Mouse (Mus musculus): Measurements from ENCODE around the gene Fosl1.
"Not testable (repeated sequence)": the region's sequence is repeated elsewhere in the genome, so short reads cannot be mapped to it uniquely, and the experiment has no call there.

The Fosl1 gene

DNA sequence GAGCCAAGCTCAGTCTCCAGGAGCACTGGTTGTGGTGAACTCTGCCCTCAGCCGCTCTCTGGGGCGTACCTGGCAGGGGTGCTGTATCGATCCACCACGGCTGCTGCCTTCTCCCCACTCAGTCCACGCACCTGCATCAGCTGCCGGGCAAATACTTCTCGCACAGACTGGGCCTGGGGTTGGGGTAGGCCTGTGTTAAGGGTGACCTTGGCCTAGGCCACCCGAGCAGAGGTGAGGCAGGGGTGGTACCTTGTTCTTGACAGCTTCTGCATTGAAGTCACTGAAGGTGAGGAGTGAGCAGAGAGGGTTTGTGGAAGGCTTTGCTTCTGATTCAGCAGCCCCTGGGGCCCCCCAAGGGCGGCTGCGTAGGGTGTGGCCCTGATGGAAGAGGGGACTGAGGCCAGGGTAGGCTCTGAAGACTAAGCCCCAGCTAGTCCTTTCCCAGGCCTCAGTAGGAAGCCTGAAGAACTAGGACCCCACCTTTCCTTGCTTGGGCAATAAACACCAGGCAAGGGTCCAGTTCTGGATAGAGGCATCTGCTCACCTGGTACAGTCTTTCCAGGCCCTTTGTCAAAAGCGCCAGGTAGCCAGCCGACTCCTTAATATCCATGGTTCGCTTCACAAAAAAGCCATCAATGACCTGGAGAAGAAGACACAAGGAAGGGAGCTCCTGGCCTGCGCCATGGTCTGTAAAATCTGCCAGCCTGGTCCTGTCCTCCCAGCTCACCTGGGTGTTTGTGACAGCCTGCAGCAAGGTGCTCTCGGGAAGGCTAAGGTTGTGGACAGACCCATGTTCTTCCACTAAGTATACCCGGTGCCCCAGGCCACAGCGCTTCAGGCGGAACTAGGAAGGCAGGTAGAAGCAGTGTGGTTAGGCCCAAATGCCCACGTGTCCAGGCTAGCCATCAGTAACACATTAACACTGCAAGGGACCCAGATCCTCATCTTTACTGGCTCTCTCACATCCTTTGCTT is 36.3 kb downstream of the Fosl1 start:
- DNase-seq, result no peak

DNA sequence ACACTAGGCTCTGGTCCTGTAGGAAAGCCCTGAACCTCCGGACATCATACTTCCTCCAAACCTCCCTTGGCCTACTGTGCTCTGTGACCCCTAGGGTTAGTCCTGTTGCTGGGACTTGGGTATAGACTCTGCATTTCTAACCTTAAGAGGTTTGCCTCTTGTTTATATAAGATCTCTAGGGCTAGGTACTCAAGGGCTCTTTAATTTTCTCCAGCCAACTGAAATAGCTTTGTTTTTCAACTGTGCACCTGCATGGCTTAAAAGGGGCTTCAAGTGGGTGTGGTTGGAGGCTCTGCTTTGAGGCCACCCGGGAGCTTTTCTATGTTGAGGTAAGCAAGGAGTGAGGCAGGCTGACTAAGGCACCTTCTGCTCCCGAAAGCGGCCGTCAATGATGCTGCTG is 37.1 kb downstream of the Fosl1 start:
- no peak for DNase-seq

DNA sequence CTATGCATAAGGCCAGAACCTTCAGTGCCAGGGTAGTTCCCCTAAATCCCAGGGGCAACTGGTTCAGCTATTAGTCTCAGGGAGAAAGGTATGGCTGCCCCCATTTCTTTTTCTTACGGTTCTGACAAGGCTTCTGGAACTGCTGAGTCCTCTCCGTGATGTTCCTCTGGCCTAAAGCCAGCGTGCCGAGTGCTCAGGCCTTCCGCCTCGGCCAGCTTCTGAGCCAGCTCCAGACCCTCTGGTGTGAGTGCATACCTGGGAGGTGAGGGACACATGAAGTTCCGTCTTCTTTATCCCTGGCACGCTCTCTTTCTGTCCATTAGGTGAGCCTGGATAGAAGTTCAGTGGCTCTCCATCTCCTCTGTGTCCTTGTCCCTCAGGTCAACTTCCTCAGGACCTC is 38.0 kb downstream of the Fosl1 start:
- no peak for DNase-seq

DNA sequence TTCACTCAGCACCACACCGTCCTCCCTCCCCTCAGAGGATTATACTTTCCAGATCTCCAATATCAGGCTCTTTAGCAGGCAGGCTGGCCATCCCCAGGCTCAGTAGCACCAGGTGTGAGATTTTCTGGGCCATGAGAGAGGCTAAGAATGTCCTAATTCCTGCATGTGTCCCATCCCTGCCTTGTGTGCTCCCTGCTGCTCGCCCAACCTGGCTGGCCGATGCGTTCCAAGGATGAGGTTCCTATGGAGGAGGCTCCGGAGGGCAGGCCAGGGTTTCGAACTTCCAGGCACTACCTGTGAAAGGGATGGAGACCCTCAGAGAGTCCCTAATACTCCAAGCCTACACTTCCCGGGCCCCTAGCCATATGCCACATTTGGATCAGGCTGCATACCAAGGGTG is 38.5 kb downstream of the Fosl1 start:
- DNase-seq, result no peak

DNA sequence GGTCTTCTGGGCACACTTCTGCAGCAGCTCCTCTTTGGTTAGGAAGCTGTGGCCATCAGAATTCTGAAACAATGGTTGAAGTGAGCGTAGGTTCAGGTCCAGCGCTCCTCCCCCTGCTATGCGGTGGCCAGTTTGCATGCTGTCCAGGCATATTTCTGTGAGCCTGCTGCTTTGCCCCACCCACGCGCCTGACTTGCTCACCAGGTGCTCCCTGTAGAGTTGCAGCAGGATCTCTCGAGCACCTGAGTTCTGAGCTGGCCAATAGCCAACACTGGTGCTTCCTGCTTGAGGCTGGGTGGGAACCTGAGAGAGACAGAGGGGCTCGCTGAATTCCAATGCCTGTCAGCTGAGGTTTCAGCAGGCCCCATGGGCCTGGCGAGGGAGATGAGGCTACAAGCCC is 38.9 kb downstream of the Fosl1 start:
- no peak for DNase-seq

DNA sequence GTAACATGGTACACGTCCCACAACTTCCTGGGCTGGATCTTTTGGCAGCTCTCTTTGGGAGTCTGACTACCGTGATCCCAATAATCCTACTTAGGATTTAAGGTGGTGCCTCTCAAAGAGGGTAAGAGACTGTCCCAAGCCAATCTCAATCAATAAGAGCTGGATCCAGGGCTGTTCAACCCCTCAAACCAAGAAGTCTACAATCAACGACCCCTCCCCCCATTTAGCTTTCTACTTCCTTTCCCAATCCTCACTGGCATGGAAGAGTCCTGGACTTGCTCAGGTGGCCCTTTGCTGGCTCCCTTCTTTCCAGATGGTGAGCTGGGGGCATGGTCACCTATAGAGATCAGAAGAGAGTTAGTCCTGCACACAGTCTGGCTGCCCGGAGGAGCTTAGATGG is 39.4 kb downstream of the Fosl1 start:
- no peak for DNase-seq

DNA sequence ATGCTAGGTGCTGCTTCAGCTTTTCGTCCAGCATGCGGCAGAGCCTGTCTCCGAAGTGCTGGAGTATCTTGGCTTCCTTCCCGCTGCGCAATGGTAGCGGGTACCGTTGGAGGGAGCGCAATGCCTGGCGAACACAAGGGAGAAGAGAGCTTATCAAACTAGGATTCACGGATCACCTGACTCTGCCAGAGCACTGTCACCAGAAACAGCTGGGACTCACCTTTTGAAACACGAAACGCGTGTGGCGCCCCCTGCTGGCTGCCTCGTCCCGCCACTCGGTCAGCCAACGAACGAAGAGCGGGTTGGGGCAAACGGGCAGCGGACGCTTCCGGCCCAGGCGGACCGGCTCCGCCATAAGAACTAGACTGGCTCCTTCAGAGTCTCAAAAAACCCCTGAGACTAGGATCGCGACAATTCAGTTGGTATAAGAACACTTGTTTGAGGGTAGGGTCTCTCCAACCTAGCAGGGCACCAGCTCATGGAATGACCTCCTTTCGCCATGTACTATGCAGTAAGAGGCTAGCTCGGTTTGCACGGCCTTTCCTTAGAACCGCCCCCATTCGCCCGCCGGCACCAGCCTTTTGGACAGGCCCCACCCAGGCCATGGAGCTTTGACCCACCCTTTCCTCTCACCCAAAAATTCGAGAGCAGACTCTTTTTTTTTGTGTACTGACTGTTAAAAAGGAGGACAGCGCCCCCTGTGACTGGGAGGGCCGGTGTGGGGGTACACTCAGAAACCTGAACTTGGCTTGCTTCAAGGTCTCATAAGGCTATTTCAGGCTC is 40.6 kb downstream of the Fosl1 start, which contains the start of gene Mus81:
Gene Mus81, minus strand, starts transcription at position 635 of the 783 bp plus-strand sequence.
- DNase-seq, result peak; percentile 94 to 97

DNA sequence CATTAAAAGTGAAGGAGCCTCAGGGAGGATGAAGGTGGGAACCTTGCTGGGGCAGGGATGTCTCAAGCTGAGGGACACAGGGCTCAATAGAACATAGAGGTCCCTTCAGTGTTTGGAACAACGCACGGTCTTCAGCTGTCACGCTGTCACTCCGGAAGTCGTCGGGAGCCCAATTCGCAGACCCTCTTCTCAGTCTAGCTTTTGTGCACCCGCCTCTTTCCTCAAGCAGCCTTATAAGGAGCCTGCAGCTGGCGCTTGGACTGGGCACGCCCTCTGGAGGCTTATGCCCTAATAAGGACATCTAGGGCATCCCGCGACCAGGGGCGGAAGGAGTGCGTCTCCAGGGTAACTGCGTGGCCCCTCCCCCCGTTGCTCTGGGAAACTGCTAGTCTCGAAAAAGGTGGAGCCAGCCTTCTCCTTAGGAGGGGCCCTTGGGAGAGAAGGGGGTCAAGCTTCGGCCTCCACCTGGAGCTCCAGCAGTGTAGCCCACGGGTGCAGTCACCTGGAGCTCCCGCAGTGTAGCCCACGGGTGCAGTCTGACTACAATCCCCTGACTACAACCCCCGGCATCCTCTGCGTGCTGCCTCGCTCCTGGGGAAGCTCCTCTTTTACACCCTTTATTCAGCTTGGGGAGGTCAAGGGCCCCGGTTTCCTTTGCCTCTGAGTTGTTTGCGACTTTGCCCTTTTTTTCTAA is 41.7 kb downstream of the Fosl1 start:
- DNase-seq, result peak; percentile 95 to 96

DNA sequence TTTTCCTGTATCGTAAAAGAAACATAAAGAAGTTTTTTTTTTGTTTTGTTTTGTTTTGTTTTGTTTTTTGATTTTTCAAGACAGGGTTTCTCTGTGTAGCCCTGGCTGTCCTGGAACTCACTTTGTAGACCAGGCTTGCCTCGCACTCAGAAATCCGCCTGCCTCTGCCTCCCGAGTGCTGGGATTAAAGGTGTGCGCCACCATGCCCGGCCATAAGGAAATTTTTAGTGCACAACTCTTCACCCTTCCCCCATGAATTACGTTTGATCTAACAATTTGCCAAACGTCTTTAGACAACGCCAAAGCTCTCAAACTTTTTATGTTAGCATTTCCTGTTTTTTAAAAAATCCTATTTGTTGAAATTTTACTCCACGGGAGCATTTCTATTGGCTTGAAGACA is 42.4 kb downstream of the Fosl1 start:
- DNase-seq, result not testable (repeated sequence)

DNA sequence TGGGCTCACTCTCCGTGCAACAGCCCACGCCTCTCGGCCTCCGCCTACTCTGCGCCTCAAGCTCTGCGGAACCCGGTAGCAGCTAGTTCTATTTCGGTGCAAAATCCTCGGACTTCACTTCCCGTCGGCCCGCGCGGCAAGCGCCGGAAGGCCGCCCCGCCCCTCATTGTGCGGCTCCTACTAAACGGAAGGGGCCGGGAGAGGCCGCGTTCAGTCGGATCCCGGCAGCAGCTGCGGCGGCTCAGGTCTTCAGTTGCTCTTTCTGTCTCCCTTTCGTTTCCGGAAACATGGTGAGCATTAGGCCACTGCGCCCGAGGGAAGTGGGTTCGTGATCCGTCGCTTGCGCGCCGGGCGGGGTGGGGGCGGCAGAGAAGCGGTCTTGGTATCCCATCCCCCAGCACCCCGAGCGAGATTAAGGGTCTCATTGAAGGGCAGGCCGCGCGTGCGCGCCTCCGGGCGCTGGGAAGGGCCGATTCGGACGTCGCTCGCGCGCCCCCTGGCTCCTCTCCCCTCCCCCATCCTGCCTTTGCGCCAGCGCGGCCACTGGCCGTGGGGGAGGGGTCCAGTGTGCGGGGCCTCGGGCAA is 43.1 kb downstream of the Fosl1 start, which contains the start of gene Cfl1:
Gene Cfl1, plus strand, starts transcription at position 143 of the 585 bp plus-strand sequence.
- peak; percentile 92 to 94 for DNase-seq

DNA sequence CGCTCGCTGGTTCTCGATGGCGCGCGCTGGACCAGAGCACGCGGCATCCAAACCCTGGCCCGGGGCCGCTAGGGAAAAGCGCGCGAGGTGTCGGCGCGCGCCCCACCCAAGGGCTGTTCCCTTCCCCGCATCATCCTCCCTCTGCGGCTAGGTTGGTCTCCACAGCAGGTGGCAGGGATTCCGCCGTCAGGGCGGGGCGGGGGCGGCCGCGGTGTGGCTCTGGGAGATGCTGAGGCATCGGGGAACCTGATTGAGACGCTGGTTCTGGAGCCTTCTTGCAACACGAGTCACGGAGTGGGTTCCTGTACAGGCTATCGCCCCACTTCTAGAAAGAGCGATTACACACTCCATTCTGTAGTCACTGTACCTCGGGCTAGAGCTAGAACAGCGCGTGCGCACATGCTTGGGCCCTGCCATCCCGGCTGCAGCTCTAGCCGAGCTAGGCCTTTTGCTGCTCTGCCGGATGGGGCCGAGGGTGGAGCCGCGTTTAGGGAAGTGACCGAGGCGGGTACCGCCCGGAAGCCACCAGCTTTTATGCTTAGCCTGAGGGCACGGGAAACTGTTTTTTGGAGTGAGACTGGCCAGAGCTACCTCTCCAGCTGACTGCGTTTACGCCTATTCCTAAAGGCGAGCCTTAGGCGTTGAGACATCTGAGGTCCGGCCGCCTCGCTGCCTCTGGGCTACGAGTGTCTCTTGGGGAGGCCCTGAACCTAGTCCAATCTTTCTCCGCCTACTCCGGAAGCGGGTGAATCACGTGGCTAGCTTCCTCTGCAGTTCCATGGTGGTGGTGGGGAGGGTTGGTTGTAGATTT is 43.8 kb downstream of the Fosl1 start:
- peak; percentile 84 for DNase-seq

DNA sequence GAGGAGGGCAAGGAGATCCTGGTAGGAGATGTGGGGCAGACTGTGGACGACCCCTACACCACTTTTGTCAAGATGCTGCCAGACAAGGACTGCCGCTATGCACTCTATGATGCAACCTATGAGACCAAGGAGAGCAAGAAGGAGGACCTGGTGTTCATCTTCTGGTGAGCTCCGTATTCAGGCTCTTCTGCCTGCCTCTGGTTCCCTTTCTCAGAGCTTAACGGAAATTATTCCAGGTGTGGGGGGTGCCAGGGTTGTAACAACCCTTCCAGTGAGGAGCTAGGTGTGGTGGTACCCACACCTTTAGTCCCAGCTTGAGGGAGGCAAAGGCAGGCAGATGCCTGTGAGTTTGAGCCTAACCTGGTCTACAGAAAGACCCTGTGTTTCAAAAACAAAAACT is 45.3 kb downstream of the Fosl1 start:
- DNase-seq, result no peak

DNA sequence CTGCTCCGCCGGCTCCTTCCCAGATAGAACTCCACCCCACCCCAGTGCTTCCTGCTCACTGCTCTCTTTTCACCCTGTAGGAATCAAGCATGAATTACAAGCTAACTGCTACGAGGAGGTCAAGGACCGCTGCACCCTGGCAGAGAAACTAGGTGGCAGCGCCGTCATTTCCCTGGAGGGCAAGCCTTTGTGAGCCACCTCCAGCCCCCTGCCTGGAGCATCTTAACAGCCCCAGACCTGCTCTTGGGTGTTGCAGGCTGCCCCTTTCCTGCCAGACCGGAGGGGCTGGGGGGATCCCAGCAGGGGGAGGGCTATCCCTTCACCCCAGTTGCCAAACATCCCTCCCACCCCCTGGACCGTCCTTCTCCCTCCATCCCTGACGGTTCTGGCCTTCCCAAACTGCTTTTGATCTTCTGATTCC is 46.0 kb downstream of the Fosl1 start:
- not testable (repeated sequence) for DNase-seq

DNA sequence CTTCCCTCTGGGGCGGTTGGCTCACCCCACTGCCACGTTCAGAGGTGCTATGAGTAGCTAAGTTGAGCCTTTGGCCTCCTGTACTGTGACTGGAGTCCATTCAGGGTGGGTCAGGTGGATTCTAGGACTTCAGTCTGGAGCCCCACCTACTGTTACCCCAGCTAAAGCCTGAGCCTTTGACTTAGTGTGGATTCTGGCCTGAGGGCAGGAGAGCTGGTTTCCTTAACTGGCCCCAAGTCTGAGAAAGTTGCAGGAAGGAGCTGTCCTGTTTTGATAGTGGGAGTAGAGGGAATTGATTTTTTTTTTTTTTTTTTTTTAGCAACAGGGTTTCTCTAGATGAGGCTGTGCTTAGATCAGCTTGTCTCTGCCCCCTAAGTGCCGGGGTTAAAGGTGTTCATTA is 47.0 kb downstream of the Fosl1 start:
- no peak for DNase-seq

DNA sequence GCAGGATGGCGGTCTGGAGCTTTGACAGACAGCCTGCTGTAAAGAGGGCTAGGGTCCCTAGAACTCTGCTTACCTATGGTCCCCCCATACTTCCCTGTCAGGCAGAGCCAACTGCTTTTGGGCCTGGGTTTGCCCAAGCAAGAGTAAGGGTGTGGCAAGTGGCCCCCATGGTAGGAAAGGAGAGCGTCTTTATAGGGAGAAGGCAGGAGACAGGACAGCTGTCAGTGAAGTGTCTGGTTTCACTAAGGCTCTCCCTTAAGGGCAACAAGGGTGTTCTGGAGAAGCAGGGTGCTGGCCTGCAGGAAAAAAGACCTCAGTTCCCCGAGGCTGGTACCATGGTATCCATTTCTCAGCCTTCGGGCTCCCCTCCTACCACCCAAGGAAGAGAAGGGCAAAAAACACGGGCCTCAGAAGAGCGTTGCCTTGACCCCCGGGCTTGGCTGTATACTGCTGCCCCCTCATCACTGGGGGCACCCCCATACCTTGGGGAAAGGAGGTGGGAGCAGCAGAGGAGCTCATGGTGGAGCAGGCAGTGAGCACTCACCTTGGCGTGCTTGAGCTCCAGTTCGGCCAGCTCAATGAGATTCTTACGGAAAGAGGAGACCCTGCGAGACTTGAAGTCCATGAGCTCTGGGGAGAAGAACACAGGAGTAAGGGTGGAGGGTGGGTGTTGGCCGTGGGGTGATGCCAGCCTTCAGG is 48.2 kb downstream of the Fosl1 start:
- DNase-seq, result no peak

DNA sequence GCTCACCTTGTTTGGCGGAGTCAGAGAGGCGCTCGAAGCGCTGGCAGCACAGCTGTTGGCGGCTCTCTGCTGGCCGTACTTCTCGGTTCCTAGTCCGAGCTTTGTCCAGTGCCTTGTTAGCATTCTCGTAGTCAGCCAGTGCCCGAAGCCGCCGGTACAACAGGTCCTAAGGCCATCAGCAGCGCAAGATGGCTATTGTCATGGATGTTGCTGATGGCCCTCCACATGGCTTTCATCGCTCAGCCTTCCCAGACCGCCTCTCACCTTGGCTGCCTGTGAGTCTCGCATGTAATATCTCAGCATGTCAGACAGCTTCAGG is 48.7 kb downstream of the Fosl1 start:
- DNase-seq, result no peak

DNA sequence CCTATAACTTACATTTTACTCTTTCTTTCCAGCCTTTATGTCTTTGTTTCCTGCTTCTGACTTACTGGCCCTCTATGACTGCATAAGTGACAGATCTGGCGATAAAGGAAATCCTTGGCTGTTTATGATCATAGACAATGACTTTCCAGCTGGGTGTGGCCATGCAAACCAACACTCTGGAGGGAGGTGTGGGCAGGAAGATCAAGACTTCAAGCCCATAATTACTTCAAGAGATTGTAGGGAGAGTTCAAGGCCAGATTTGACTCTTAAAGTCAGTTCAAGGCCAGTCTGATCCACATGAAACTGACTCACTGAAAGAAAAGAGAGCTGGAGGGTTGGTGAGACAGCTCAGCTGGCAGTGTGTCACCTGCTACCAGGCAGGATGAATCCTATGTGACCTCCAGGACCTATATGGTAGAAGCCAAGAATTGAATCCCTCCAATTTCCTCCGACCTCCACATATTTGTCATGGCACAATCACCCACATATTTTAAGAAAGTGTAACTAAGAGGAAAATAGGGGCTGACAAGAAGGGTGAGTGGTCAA is 53.1 kb downstream of the Fosl1 start:
- no peak for DNase-seq

DNA sequence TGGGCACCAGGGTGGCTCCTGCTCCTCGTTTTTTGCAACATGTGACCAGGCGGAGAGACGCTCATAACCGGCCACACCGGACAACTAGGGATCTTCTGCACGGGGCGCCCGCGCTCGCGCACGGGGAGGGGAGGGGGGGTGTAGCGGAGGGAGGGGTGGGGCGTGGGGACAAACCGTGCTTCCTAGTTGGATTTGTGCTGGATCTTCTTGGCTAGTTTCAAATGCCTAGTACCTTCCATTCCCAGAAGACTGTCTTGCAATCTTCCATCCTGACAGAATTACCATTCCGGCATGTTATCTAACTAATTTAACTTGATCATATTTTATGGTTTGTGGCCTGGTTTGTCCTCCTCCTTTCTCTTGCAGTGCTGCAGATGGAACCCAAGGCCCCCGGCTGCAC is 56.3 kb downstream of the Fosl1 start, which contains the start of gene 1700020D05Rik:
Gene 1700020D05Rik, minus strand, starts transcription at position 101 of the 400 bp plus-strand sequence.
- DNase-seq, result no peak
